Mouse (Mus musculus) urinary bladder, postnatal 36 days (tissue): ENCODE results near the gene Gm17409.
A peak's percentile ranks its signal among the peaks of the same experiment; 100 is the strongest.

Source experiments
- DNase-seq, 2 experiments: peaks; one replicate each; pipeline ENCODE4 v3.0.0; 2022; ENCODE audit warnings: low spot score in 2 of 2, mixed read lengths in 1 of 2

Gm17409 gene

GRCm38 (mm10) chr2:58484284-58484965 lies 14.5 kb downstream of the Gm17409 start:
- DNase-seq, result peak in 1 of 2 experiments; percentile 20

DNA sequence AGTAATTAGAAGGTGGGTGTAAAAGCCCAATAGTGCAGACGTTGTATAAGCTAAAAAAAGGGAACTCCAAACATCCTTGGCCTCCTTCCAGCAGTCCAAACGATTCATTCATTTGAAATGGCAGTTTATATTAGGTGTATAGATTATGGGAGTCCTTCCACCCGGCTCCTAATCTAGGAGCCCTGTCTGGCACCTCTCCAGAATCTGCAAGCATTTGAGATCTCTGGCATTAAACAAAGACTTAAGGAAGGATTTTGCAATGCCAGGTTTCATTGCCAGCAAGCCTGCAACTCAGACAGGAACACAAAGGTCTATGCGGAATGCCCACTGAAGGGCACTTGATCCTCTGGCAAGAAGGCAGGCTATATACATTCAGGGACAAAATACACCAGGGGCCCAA lies 15.2 kb downstream of the Gm17409 start:
- peak in 1 of 2 experiments; percentile 42 for DNase-seq

- DNase-seq, result peak in 1 of 2 experiments; percentile 25
Observed at GRCm38 (mm10) chr2:58485683-58486082, 15.8 kb downstream of the Gm17409 start.

DNA sequence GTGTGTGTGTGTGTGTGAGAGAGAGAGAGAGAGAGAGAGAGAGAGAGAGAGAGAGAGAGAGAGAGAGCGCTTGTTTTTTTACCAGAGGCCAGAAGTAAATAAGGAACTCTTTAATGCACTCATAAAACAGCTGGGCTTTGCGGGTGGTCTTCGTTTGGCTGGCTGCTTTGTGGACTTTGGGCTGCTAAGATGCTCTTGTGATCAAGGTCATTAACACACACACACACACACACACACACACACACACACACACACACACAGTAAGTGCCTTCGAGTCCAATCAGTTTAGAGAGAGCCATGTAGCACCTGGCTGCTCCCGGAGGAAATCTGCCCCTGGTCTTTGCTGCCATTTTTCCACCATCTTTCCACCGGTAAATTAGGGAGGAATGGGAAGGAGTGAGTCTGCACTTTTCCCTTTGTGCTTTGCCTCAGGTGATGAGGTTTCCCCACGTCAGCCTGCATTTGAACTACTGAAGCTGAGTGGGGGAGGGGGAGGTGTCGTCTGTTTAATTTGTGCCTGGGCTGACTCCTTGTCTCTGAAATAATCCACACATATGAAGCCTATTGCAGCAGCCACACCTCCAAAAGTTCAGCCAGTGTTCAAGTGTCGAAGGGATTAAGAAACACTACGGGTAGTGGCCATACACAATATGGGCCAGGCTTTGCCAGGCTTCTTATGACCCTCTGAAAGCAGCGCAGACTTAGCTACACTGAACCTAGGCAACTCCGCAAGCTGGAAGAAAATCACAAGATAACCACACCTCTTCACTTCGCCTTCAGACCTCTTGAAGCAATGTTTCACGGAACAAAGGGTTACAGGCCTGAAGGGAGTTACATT lies 16.7 kb downstream of the Gm17409 start:
- DNase-seq, result no peak

- DNase-seq, result no peak
Observed at GRCm38 (mm10) chr2:58487279-58487560, 17.3 kb downstream of the Gm17409 start.

GRCm38 (mm10) chr2:58488404-58488803 lies 18.5 kb downstream of the Gm17409 start:
- DNase-seq, result no peak

DNA sequence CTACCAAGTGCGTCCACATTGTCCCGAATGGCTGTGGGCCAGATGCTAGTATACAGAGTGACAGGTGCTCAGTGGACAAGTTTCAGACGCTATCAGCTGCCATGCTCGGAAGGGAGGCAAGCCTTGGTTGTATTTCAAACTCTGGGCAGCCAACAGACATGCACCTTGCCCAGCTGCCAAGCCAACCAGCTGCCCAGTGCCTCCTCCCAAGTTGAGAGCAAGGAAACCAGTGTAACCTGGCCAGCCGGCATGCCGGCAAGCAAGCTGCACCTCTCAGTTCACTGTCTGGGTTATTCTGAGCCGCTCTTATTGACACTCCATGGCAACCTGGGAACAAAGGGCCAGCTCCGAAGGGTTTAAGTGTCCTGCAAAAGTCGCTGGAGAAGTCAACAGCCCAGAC lies 19.4 kb downstream of the Gm17409 start:
- DNase-seq, result peak in 1 of 2 experiments; percentile 55

DNA sequence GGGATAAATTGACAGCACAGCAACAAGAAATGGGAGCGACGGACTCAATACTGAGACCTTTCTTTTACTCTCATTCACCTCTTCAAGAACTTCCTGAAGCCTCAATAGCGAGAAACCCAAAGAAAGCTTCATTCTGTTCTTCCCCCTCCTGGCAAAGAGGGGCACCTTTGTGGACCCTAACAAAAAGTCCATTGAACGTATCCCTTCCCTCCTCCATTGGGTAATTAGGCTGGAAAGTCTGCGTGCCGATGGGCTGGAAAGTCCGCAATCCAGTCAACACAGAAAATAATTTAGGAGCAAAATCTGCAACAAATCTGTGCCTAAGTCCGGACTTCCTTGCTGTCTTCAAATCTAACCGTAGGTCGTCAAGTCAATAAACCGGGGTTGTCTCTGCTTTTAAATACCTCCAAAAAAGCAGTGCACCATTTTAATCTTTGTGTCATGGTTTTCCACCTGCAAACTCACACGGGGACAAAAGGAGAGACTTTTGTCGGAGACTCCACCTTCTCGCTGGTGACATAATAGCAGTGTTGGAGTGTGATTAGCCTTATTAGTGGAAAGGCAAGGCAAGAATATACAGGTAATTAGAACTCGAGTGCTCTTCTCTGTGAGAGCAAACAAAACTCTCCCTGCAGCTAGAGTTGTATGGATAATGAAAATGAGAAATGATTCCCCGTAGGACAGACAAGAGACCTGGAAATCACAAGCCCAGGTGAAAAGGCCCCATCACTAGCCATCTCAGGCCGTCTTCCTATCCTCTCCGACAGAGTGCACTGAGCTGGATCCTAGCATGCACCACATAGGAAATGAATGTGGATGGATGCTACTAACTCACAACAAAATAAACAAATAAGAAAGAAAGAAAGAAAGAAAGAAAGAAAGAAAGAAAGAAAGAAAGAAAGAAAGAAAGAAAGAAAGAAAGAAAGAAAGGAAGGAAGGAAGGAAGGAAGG lies 24.0 kb downstream of the Gm17409 start:
- DNase-seq, result no peak

GRCm38 (mm10) chr2:58495271-58495670 lies 25.4 kb downstream of the Gm17409 start:
- DNase-seq, result peak in 1 of 2 experiments; percentile 22

DNA sequence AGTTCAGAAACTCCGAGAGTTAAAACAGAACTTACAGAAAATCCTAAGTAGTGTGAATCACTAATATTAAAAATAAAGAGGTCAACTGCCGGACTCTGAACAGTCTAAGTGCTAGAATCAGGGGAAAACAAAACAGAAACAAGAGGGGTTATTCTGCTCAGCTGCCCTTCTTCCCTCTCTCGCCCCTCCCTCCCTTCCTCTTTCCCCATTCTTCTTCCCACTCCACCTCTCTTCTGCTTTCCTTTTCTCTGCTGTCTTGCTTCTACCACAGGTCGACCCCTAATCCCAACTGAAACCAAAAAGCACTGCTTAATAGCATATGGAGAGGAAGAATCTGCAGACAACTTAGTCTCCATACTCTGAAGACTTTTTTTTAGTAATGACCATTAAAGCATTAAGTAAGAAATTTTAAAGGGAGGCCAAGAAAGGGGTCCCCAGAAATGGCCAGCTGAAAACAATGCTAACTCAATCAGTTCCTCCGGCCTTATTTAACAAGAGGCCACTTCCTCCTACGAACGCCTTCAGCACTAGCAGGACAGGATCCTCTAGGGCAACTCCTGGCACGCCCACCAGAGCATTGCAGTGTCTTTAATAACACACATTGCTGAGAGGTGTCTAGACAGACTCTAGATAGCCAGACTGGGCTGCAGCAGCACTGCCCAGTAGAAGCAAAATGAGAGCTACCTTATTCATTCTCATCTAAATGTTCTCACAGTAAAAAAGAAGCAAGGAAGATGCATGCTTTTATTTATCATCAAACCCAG lies 26.9 kb downstream of the Gm17409 start:
- peak in 1 of 2 experiments; percentile 46 for DNase-seq

DNA sequence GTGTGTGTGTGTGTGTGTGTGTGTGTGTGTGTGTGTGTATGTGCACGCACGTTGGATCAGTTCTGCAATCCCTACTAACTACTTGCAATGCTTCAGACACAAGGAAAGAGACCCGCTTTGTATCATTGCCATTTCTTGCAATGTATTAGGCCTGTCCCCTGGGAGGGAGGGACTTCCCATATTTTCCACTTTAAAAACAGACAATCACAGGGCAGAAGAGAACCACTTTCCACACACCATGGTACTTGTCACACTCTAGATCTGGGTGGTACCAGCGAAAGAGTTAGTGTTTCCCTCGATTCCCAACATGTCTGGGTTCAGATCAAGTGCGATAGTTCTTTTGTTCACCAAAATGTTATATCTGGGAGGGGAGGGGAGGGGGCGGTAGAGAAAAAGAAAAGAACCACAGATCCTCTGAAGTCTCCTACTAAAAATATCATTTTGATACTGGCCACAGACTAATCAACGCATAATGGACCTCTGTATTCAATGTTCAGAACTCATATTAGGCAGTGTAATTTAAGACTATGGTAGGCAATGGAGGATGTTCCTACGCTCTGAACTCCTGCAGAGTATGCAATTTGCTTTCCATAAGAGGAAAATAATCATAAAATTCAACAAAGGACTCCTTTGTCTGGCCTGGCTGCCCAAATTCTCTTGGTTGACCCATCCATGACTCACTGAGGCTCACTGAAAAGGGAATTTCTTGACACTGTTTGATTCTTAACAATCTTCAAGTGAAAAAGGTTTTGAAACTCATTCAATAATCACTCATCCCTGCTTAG lies 35.6 kb downstream of the Gm17409 start:
- no peak for DNase-seq

- DNase-seq, result no peak
Observed at GRCm38 (mm10) chr2:58510192-58510591, 40.3 kb downstream of the Gm17409 start.

GRCm38 (mm10) chr2:58513212-58513611 lies 43.3 kb downstream of the Gm17409 start:
- no peak for DNase-seq

GRCm38 (mm10) chr2:58514489-58514888 lies 44.6 kb downstream of the Gm17409 start:
- no peak for DNase-seq

- no peak for DNase-seq
Observed at GRCm38 (mm10) chr2:58516000-58516399, 46.1 kb downstream of the Gm17409 start.

DNA sequence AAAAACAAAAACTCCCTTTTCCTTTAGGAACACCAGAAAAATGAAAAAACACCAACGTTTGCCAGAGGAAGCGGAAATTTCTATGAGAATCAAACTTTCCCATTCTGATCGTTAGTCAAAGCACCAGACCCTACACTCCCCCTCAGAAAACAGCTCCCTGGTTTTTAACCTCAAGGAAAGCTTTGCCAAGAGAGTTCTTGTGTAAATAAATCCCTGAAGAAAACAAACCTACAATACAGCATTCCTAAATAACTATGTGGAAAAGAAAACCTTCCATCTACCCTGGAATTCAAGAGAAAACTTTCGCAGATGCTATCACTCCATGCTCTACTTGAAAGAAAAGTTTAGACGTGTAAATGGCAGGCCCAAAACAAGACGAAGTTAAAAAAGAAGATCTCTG lies 47.0 kb downstream of the Gm17409 start:
- DNase-seq, result no peak

DNA sequence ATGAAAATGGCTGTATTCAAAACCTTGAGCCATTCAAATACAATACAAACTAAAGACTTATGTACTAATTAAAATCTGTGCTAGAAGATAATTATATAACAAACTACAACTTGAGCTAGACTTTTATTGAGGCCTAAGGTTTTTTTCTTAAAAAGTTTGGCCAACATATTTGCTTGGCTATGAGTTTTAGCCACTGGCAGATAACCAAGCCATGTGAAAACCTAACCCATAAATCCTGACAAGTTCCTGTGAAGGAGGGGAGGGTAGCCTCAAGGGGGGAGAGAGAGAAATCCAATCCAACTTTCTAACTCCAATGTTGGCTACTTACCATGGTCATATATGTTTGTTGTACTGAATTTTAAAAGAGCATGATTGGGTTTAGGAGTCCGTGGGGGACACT lies 48.6 kb downstream of the Gm17409 start:
- no peak for DNase-seq
